Mouse (Mus musculus): ENCODE data around the gene Taf12. TPM values are rescaled to one million over a fixed set of nuclear protein-coding genes. Genes with fewer than 3 reads are reported as not detected.
A peak's percentile ranks its signal among the peaks of the same experiment; 100 is the strongest.
"Not testable (repeated sequence)": the region's sequence is repeated elsewhere in the genome, so short reads cannot be mapped to it uniquely, and the experiment has no call there.

Gene Taf12
- polyA plus RNA-seq, 1 experiment from 2014 or later, result 39.8 TPM

DNA sequence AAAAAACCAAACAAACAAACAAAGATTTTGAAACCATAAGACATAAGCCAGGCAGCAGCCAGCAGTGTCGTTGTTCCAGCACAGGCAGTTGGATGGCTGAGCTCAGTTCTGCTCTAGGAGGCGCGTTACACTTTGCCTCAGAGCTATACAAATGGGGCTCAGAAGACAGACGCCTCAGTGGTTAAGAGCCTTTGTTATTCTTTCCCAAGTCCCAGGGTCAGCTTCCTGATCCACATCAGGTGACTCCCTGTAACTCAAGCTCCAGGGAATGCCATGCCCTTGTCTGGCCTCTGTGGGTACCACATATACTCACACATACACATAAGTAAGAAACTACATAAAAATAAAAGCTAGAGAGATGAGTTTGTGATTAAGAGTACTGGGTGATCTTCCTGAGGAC is 16.9 kb downstream of the Taf12 start:
- Histone ChIP-seq H3K4me3 (replicated peaks) (no peak overlapping the region), H3K27me3 (replicated peaks) (no peaks in the 10 kb centered on the region), H3K4me1 (replicated peaks) (no peaks in the 10 kb centered on the region), H3K9ac (no peak overlapping the region), H3K36me3 (peaks cover 18% of the 10 kb centered on the region; the same call in 1 of the 2 replicates), H3K27ac (no peak overlapping the region), H3K9me3 (no peaks in the 10 kb centered on the region; the same call in 1 of the 2 replicates), H3K4me2 (replicated peaks) (no peak overlapping the region)
- 94% methylated on average over 4 of the region's 4 CpGs for WGBS
- no peak for ATAC-seq

DNA sequence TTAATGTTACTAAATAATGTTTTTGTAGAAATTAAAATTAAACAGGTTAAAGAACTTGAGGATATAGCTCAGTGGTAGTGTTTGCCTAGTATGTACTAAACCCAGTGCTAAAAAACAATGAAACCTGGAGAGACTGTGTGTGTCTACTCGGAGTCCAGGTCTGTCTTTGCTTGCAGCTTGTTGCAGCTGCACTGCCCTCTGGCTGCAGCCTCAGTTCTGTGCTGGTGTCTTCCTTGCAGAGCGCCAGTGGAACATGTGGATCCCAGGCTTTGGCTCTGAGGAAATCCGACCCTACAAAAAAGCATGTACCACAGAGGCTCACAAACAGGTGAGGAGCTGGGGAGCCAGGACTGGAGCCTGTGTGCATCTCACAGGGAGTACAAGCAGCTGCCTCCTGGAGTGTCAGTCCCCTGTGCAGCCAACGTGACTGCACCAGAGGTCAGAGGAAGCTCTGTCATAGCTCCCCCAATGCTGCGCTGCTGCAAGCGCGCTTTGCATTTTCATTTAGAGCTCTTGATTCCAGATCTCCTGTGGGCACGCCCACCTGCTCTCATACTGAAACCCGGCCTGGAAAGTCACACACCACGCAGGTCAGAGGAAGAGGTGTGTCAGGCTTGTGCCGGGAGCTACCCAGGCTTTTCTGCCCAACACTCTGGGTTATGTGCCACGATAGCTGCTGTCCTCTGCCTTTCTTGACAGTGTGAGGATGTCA is 17.6 kb downstream of the Taf12 start:
- Histone ChIP-seq H3K4me3 (replicated peaks) (no peak overlapping the region), H3K4me2 (replicated peaks) (no peak overlapping the region), H3K36me3 (peaks cover 14% of the 10 kb centered on the region; the same call in 1 of the 2 replicates), H3K9me3 (no peaks in the 10 kb centered on the region; the same call in 1 of the 2 replicates), H3K27me3 (replicated peaks) (no peaks in the 10 kb centered on the region), H3K4me1 (replicated peaks) (no peaks in the 10 kb centered on the region), H3K27ac (no peak overlapping the region), H3K9ac (no peak overlapping the region)
- ATAC-seq, result no peak
- WGBS, result 84% methylated on average over 12 of the region's 12 CpGs

DNA sequence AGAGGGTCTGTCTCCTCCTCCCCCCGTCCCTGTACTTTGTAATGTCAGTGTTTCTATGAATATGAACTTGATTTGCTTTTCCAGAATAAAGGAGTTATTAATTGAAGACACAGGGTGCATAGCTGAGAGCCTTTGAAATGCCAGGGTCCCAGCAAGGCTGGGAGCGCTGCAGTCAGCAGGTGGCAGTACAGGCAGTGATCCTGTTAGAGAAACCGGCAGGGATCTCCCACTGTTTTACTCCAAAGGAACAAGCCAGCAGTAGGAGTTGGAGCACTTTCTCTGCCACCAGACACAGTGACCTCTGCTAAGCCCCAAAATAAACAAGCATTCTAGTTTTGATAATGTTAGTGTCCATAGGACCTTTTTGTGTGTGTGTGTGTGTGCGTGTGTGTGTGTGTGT is 18.8 kb downstream of the Taf12 start:
- Histone ChIP-seq H3K27me3 (replicated peaks) (no peaks in the 10 kb centered on the region), H3K36me3 (peaks cover 14% of the 10 kb centered on the region; the same call in 1 of the 2 replicates), H3K4me3 (replicated peaks) (no peak overlapping the region), H3K9ac (no peak overlapping the region), H3K27ac (no peak overlapping the region), H3K9me3 (no peaks in the 10 kb centered on the region; the same call in 1 of the 2 replicates), H3K4me2 (replicated peaks) (no peak overlapping the region), H3K4me1 (replicated peaks) (no peaks in the 10 kb centered on the region)
- WGBS, result 43% methylated on average over 4 of the region's 4 CpGs
- ATAC-seq, result no peak; the same call in 1 of the 2 replicates

DNA sequence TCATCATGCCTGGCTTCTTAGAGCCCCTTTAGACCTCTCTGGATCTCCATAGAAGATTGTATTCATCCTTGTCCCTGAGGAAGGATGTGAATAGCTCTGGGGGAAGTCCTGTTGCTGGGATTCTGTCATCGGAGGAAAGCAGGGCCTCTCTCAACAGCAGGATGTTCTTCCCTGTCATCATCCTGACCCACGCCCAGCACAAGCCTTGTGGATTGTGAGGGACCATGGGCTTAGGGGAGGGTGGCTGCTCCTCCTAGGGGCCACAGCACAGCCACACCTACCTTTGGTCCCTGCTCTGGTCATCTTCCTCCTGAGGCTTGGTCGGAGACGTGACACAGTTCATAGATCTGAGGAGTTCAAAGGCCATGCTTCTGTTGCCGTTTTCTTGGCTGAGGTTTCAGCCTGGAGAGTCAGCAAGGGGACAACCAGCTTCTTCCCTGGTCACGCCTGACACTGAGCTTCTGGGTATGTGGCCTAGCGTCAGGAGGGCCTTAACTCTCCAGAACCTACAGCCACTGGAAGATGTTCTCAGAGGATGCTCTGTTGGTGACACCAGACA is 19.6 kb downstream of the Taf12 start:
- 80% methylated on average over 7 of the region's 7 CpGs for WGBS
- no peaks in the 10 kb centered on the region for H3K4me1 ChIP-seq (replicated peaks)
- H3K36me3 ChIP-seq, result peaks cover 14% of the 10 kb centered on the region; the same call in 1 of the 2 replicates
- H3K9ac ChIP-seq, result no peak overlapping the region
- no peak overlapping the region for H3K4me3 ChIP-seq (replicated peaks)
- H3K9me3 ChIP-seq, result no peaks in the 10 kb centered on the region; the same call in 1 of the 2 replicates
- no peak overlapping the region for H3K27ac ChIP-seq
- ATAC-seq, result 0 out of 2 replicates have a peak, but pooled peaks have one; percentile 23
- no peaks in the 10 kb centered on the region for H3K27me3 ChIP-seq (replicated peaks)
- H3K4me2 ChIP-seq (replicated peaks), result no peak overlapping the region

DNA sequence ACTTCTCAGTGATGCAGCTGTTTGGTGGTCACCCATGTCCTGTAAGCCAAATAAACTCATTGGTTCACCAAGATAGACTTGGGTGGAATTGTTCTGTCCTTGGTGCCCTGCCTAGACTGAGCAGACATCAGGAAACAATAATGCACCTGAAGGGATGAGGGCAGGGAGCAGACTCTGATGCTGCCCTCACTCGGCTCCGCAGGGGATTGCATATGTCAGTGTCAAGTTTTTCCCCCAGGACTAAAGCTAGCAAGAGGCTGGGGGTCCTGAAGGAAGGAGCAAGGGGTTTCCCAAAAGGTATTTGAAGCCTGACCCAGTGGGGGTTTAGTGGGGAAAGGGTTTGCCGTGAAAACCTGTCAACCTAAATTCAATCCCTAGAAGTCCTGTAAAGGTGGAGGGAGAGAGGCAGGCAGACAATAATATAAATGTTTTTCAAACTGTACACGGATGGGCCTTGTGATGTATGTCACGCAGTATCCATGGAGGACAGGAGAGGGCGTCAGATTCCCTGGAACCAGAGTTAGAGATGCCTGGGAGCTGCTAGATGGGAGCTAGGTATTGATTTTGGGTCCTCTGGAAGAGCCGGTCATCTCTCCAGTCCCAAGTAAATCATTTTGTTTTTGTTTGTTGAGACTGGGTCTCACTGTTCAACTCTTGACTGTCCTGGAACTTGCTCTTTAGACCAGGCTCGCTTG is 21.7 kb downstream of the Taf12 start:
- H3K27me3 ChIP-seq (replicated peaks), result no peaks in the 10 kb centered on the region
- WGBS, result 46% methylated on average over 8 of the region's 8 CpGs
- peaks cover 13% of the 10 kb centered on the region; the same call in 1 of the 2 replicates for H3K36me3 ChIP-seq
- H3K4me2 ChIP-seq (replicated peaks), result no peak overlapping the region
- no peak for ATAC-seq
- no peak overlapping the region for H3K4me3 ChIP-seq (replicated peaks)
- no peak overlapping the region for H3K9ac ChIP-seq
- H3K27ac ChIP-seq, result no peak overlapping the region
- no peaks in the 10 kb centered on the region for H3K4me1 ChIP-seq (replicated peaks)
- no peaks in the 10 kb centered on the region; the same call in 1 of the 2 replicates for H3K9me3 ChIP-seq

DNA sequence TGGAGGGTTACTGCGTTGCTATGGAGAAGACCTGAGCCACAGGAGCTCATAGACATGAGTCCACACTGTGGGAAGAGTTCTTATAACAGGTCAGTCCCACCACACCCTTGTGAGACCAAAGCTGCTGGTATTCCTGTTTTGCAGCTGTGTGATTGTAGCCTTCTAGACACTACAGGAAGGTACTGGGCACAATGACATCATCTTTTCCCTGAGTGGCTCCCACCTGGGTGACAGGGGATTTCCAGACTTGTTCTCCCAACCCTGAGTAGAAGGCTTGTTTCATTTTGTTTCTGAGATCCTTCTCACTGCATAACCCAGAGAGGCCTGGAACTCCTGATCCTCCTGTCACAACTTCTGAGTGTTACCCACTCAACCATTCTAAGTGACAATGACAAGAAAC is 25.7 kb downstream of the Taf12 start:
- H3K36me3 ChIP-seq, result no peaks in the 10 kb centered on the region
- no peak overlapping the region for H3K4me3 ChIP-seq (replicated peaks)
- H3K4me2 ChIP-seq (replicated peaks), result no peak overlapping the region
- H3K9me3 ChIP-seq, result no peaks in the 10 kb centered on the region
- H3K4me1 ChIP-seq (replicated peaks), result peaks cover 6% of the 10 kb centered on the region; the same call in 1 of the 2 replicates
- H3K27ac ChIP-seq, result no peak overlapping the region
- ATAC-seq, result no peak
- no peaks in the 10 kb centered on the region for H3K27me3 ChIP-seq (replicated peaks)
- WGBS, result 86% methylated on average over 1 of the region's 1 CpGs
- H3K9ac ChIP-seq, result no peak overlapping the region

DNA sequence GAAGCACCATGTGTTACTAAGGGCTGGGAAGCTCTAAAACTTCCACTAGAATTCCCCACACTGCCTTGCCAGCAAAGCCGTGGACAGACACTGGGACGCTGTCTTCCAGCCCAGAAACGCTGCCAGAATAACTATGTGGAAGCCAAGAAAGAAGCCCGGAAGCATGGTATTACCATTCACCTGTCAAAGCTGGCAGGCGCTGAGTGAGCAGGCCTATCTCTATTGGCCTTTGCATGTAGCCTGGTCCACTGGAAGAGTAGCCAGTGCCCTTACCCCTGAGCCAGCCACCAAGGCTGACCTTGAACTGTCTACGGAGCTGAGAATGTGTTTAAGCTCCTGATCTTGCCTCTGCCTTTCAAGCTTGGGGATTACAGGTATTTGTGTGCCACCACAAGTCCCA is 27.3 kb downstream of the Taf12 start:
- Histone ChIP-seq H3K27ac (no peak overlapping the region), H3K27me3 (replicated peaks) (no peaks in the 10 kb centered on the region), H3K9ac (no peak overlapping the region), H3K4me3 (replicated peaks) (no peak overlapping the region), H3K9me3 (no peaks in the 10 kb centered on the region), H3K36me3 (no peaks in the 10 kb centered on the region), H3K4me1 (replicated peaks) (peaks cover 6% of the 10 kb centered on the region; the same call in 1 of the 2 replicates), H3K4me2 (replicated peaks) (no peak overlapping the region)
- no peak for ATAC-seq
- 86% methylated on average over 6 of the region's 6 CpGs for WGBS

DNA sequence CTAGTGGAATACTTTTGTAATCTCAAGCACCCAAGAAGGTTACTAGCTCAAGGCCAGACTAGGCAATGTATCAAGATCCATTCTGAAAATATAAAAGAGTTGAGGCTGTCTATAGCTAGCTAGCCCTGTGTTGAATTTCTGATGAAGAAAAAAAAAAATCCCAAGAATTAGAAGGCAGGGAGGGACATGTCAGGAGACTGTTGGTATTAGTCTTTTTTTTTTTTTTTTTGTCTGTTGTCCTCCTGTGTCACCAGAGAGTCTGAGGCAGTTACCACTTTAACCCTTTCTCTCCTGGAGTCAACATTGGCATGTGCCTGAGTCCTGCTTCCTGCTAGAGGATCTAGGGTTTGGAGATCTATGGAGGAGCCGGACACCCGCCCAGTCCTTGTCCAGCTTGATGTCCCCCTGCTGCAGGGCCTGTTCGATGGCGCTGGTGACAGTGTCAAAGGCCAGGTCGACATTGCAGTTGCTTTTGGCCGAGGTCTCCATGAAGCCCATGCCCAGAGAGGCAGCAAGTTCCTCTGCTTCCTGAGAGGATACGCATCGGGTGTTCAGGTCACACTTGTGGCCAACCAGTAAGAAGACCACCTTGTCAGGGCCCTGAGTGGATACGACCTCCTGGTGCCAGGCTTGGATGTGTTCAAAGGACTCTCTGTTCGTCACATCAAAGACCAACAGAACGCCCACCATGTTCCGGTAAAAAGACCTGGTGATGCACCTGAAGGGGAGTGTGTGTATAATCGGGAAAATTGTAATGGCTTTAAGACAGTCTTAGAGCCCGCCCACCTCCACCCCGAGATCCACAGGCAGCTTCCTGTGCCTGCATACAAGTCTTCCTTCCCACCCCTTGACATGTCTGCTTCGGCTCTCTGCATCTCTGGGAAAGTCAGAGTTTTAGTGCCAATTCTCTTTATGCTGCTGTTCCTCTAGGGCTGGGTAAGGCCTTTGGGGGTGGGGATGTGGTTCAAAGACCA is 28.1 kb downstream of the Taf12 start:
- Histone ChIP-seq H3K4me2 (replicated peaks) (peak overlapping the region; percentile 78), H3K9me3 (no peaks in the 10 kb centered on the region), H3K27me3 (replicated peaks) (no peaks in the 10 kb centered on the region), H3K9ac (peak overlapping the region; percentile 64), H3K36me3 (no peaks in the 10 kb centered on the region), H3K4me1 (replicated peaks) (peaks cover 6% of the 10 kb centered on the region; the same call in 1 of the 2 replicates), H3K4me3 (replicated peaks) (peak overlapping the region; percentile 49), H3K27ac (0 out of 2 replicates have a peak overlapping the region, but pooled peaks have one; percentile 55)
- ATAC-seq, result no peak
- 67% methylated on average over 16 of the region's 16 CpGs for WGBS

DNA sequence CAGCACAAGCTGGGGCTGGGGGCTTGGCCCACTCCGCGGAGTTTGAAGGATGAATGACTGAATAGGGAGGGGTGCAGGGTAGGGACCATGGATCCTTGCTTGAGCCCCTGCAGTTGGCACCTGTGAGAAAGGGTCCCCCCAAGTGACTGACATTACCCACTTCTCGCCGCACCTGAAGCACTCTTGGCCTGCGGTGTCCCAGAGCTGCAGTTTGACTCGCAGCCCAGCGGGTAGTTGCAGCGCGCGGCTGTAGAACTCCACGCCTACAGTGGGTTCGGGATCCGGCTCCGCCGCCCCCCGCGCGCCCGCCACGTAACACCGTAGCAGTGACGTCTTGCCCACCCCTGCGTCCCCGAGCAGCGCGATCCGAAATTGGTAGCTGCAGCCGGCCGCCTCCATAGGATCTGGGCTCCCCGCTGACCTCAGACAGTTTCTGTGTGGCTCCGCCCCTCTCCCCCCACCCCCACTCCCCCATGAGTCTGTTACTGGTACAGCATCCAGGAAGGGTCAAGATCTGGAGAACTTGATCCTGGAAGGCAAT is 28.8 kb downstream of the Taf12 start, which contains the start of gene Rab42:
TSS of gene Rab42 (minus strand) at position 447 of the 541 bp plus-strand sequence.
- peak; percentile 75 for ATAC-seq
- 0 out of 2 replicates have a peak within 1 kb of the TSS, but pooled peaks have one; percentile 55 for H3K27ac ChIP-seq
- peaks cover 6% of the 10 kb centered on the region; the same call in 1 of the 2 replicates for H3K4me1 ChIP-seq (replicated peaks)
- peak within 1 kb of the TSS; percentile 49 for H3K4me3 ChIP-seq (replicated peaks)
- H3K9ac ChIP-seq, result peak within 1 kb of the TSS; percentile 64
- H3K9me3 ChIP-seq, result no peaks in the 10 kb centered on the region
- H3K27me3 ChIP-seq (replicated peaks), result no peaks in the 10 kb centered on the region
- no peaks in the 10 kb centered on the region for H3K36me3 ChIP-seq
- peak within 1 kb of the TSS; percentile 78 for H3K4me2 ChIP-seq (replicated peaks)
- WGBS, result 3% methylated on average over 31 of the region's 31 CpGs

DNA sequence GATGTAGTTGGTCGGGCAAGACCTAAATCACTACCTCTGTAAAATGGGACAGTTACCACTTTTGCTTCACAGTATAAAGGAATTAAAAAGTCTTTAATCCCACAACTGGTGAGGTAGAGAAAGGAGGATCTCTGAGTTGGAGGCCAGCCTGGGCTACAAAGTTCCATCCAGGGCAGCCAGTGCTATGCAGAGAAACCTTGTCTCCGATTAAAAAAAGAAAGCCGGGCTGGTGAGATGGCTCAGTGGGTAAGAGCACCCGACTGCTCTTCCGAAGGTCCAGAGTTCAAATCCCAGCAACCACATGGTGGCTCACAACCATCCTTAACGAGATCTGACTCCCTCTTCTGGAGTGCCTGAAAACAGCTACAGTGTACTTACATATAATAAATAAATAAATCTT is 29.3 kb downstream of the Taf12 start:
- H3K4me1 ChIP-seq (replicated peaks); H3K9me3 ChIP-seq; H3K36me3 ChIP-seq; ATAC-seq; H3K27me3 ChIP-seq (replicated peaks); H3K27ac ChIP-seq: not testable (repeated sequence)
- H3K4me2 ChIP-seq (replicated peaks), result peak overlapping the region; percentile 78
- peak overlapping the region; percentile 49 for H3K4me3 ChIP-seq (replicated peaks)
- peak overlapping the region; percentile 64; the same call in 1 of the 2 replicates for H3K9ac ChIP-seq
- WGBS, result 40% methylated on average over 6 of the region's 6 CpGs

DNA sequence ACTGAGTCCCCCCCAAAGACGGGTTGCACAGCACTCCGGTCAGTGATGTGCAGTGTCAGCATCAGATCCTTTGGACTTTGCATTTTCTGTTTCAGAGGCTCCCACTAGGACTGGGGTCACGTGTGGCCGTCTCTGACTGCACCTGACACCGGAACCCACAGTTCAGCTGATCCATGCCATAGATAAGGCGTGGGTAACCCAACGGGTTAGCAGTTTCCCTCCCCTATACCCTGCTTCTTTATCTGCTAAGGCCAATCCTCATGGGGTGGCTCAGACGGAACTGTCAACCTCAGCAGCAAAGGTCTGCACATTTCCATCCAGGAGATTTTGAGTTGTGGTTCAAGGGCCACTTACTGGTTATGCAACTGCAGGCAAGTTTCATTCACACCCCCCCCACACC is 31.1 kb downstream of the Taf12 start:
- Histone ChIP-seq H3K27ac (no peak overlapping the region), H3K4me2 (replicated peaks) (no peak overlapping the region), H3K4me3 (replicated peaks) (no peak overlapping the region), H3K4me1 (replicated peaks) (peaks cover 13% of the 10 kb centered on the region; the same call in 1 of the 2 replicates), H3K36me3 (0 out of 2 replicates have a peak, but pooled peaks cover 3% of the 10 kb centered on the region), H3K27me3 (replicated peaks) (no peaks in the 10 kb centered on the region), H3K9ac (no peak overlapping the region), H3K9me3 (no peaks in the 10 kb centered on the region)
- WGBS, result 76% methylated on average over 8 of the region's 8 CpGs
- no peak for ATAC-seq

All from intestine, embryonic 15.5 days (tissue).